Mouse (Mus musculus) right cerebral cortex, postnatal 10 days (tissue): ENCODE results near the gene Ctdspl.

Experiments
- DNase-seq, 2 experiments: peaks; one replicate each; pipeline ENCODE4 v3.0.0; 2021; ENCODE audit warnings: low spot score in 2 of 2

The Ctdspl gene

DNA sequence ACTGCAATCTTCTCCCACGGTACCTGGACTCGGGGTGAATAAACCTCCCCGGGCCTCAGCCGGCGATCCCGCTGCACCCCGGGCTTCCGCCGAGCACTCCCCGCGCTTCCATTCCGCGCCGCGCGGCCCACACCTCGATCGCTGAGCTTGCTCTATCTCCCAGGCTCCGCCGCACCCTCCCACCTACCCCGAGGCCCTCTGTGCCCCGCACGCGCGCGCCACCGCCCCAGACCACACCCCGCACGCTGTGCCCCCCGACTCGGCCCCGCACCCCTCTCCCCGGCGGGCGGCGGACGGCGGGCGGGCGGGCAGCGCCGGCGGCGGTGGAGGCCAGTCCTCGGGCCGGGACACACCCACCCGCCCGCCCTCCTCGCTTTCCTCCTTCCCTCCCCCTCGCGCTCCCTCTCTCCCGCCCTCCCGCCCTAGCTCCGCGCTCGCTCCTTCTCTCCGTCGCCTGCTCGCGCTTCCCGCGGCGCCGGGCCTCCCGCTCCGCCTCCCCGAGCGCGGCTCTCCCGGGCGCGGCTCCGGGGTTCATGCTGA, at the start of gene Ctdspl:
Ctdspl (plus strand) TSS at position 343 of the 540 bp plus-strand sequence.
- DNase-seq, result peak; percentile 77 to 78

DNA sequence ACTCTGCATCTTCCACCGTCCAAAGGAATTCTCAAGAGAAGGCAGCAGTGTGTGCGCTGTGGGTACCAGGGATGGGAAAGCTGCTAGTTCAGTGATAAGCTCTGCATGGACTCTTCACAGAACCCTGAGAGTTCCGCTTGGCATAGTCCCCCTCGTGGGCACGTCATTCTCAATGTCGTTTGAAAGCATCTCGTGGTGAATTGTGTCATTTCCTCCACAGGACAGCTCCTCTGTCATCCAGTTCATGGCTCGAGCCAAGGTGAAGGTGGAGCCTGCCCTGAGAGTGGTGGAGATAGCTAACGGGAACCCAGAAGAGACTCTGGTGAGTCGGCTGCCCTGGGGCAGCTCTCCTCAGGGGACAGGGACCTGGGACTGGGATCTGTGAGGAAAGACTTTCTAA, 49.4 kb upstream of the Ctdspl start:
- no peak for DNase-seq

- no peak for DNase-seq
These were observed 48.8 kb upstream of the Ctdspl start for GRCm38 (mm10) chr9:118877365-118878008.

DNA sequence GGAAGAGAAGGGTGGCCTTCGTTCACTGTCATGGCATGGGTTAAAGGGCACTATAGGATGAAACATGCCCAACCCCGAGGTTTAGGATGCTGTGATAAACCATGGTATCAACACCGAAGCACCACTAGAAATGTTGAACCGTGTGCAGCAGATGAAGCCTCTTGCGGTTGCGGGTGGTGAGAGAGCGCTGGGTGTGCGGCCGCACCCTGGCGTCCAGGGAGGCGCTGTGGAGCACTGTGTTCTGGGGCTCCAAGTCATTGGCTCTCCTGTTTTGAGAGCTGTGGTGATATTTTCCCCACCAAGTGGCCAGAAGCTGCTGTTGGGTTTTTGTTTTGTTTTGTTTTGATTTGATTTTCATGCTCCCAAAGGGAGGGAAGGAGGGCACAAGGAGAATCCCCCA, 47.7 kb upstream of the Ctdspl start:
- DNase-seq, result no peak

- DNase-seq, result no peak
These were observed 44.8 kb upstream of the Ctdspl start for GRCm38 (mm10) chr9:118881281-118881945.

GRCm38 (mm10) chr9:118881946-118882284, 44.3 kb upstream of the Ctdspl start:
- no peak for DNase-seq

- DNase-seq, result no peak
These were observed 43.1 kb upstream of the Ctdspl start for GRCm38 (mm10) chr9:118883150-118883549.

DNA sequence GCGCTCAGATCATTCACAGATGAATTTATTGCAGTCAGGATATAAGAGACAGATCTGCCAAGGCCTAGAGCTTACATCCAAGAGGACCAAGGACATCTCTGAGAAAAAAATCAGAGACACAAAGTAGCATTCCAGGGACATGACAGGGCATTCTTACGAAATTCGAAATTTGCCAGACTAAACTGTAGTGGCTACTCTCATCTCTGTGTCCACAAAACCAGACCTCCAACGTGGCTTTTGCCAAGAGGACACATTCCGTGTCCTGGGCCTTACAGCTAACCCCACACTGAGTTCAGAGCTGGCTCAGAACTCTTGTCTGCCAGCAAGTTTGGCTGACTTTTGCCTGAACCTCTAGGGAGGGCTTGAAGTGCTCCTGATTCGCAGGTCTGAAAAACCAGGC, 40.5 kb upstream of the Ctdspl start:
- DNase-seq, result no peak

DNA sequence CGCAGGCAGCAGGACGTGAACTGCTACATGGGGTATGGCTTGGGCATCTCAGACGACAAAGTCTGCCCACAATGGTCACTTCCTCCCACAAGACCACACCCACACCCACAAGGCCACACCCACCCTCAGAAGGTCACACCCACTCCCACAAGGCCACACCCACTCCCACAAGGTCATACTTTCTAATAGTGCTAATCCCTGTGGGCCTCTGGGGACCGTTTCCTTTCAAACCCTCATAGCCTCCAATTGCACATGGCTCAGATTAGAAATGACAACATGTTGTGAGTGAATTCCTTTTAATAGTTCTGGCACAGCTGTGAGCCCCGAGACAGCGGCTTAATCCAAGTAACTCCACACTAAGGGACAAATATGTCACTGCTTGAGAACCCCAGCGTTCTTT, 39.1 kb upstream of the Ctdspl start:
- DNase-seq, result no peak

GRCm38 (mm10) chr9:118887734-118888133, 38.5 kb upstream of the Ctdspl start:
- DNase-seq, result no peak

GRCm38 (mm10) chr9:118890149-118890548, 36.1 kb upstream of the Ctdspl start:
- DNase-seq, result no peak

GRCm38 (mm10) chr9:118890645-118891044, 35.6 kb upstream of the Ctdspl start:
- DNase-seq, result no peak

- DNase-seq, result no peak
These were observed 35.2 kb upstream of the Ctdspl start for GRCm38 (mm10) chr9:118891068-118891467.

DNA sequence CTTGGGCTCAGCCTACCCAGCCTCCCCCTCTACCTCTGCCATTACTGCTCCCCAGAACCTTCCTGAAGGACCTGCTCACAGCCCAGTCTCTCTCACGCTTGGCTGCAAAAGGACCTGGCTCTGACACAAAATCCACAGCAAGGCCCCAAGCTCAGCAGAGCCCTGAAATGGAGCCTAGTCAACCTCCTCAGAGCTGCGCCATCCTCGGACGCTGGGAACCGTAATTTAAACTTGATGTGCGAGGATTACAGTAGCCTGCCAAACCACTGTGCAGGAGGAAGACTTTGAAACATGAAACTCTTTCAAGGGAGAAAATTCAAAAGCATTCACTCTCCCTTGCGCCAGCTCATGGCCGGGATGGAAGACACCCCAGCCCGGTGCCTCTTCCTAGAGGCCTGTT, 34.7 kb upstream of the Ctdspl start:
- no peak for DNase-seq

DNA sequence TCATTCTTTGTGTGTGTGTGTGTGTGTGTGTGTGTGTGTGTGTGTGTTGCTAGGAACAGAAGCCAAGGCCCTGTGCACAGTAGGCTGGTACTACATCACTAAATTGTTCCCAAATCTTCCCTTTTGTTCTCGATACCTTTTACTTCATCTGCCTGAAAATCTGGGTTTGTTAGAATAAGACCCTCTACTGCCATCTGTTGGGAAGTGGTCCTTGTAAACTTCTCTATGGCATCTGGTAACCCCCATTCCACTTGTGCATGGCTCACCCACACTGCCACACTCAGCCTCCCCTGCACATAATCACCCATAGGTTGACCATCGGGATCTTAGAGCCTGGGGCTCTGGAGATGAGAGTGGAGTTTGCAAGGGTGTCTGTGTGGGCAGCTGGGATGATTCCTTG, 31.2 kb upstream of the Ctdspl start:
- DNase-seq, result no peak

GRCm38 (mm10) chr9:118900677-118901076, 25.6 kb upstream of the Ctdspl start:
- no peak for DNase-seq

DNA sequence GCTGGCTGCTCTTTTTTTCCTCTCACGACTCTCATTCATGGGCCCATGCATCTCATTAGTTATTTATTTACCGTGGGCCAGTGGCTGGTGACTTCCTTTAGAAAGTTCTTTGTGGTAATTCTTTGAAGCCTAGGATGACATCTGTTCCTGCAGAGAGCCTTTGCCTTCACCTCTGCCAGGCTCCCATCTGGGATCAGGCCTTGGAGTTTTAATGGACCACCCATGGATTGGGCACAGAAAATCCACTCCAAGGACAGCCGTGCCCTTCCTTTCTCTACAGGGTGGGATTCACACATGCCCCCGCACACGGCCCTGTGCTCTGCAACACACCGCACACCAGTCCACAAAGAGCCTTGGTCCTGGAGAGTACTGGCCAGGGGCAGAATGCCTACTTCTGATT, 24.3 kb upstream of the Ctdspl start:
- no peak for DNase-seq

GRCm38 (mm10) chr9:118907934-118908620, 18.2 kb upstream of the Ctdspl start:
- DNase-seq, result peak; percentile 88 to 92

DNA sequence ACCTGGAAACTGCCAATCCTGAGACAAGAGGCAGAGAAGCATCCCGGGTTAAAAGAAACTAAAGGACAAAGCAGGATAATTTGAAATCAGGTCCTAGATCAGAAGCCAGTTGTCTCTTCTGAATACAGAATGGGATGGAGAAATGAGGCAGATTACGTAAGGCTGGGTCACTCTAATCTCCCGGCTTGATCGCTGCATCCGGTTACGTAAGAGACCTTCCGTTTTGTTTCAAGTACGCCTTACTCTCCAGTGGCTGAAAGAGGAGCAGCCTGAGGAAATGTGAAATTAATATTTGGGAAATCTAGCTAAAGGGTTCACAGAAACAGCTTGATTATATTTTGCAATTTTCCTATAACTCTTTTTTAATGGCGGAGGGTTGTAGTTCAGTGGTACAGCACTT, 13.2 kb upstream of the Ctdspl start:
- DNase-seq, result no peak

GRCm38 (mm10) chr9:118913613-118914012, 12.6 kb upstream of the Ctdspl start:
- no peak for DNase-seq

DNA sequence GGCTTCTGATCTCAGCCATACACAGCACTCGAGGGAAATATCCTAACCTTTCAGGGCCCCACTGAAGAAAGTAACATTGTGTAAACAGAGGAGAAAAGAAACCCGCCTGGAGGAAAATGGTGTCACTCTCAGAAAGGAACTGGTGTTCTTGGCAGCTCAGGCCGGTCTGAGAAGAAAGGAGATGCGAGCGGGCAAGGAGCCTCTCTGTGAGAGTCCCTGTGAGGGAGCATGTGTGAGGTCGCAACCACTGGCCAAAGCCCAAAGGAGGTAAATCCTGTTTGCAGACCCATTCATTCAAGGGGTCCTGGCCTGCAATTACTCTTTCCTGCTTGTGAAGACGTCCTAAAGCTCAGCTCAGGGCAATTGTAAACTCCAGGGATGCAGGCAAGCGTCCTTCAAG, 11.7 kb upstream of the Ctdspl start:
- peak; percentile 50 to 58 for DNase-seq

DNA sequence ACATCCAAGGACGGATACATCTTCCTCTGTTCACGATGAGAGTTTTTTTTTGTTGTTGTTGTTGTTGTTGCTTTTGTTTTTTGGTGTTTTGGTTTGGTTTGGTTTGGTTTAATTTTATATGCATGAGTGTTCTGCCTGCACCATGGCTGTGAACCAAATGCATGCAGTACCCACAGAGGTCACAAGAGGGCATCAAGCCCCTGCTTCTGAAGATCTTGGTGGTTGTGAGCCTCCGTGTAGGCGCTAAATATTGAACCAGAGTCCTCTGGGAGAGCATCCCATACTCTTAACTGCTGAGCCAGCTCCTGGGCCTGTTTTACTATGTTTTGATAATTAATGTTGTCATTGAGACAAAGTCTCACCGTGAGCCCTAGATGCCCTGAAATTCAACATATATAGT, 11.0 kb upstream of the Ctdspl start:
- DNase-seq, result peak in 1 of 2 experiments; percentile 58

GRCm38 (mm10) chr9:118919672-118920186, 6.5 kb upstream of the Ctdspl start:
- DNase-seq, result peak; percentile 58 to 74
